Mouse (Mus musculus): ENCODE measurements around the gene Btf3l4.

Btf3l4 gene

GRCm38 (mm10) chr4:108825677-108826076 lies 7.7 kb downstream of the Btf3l4 start:
- DNase-seq (ENCODE audit: low spot score in 2 of 2): no peak

- no peak for DNase-seq (ENCODE audit: low spot score in 2 of 2)
Observed at GRCm38 (mm10) chr4:108811550-108811949, 21.9 kb downstream of the Btf3l4 start.

- DNase-seq (ENCODE audit: low spot score in 2 of 2): no peak
Observed at GRCm38 (mm10) chr4:108811142-108811541, 22.3 kb downstream of the Btf3l4 start.

- DNase-seq (ENCODE audit: low spot score in 2 of 2): no peak
Observed at GRCm38 (mm10) chr4:108803535-108803934, 29.9 kb downstream of the Btf3l4 start.

GRCm38 (mm10) chr4:108798083-108798830 lies 35.2 kb downstream of the Btf3l4 start:
- peak; percentile 10 to 48 for DNase-seq (ENCODE audit: low spot score in 2 of 2)

- DNase-seq (ENCODE audit: low spot score in 2 of 2): no peak
Observed at GRCm38 (mm10) chr4:108796701-108797100, 36.7 kb downstream of the Btf3l4 start.

- no peak for DNase-seq (ENCODE audit: low spot score in 2 of 2)
Observed at GRCm38 (mm10) chr4:108793941-108794340, 39.5 kb downstream of the Btf3l4 start.

- DNase-seq (ENCODE audit: low spot score in 2 of 2): no peak
Observed at GRCm38 (mm10) chr4:108790507-108790906, 42.9 kb downstream of the Btf3l4 start.

GRCm38 (mm10) chr4:108789258-108789936 lies 44.0 kb downstream of the Btf3l4 start:
- no peak for DNase-seq (ENCODE audit: low spot score in 2 of 2)

- no peak for DNase-seq (ENCODE audit: low spot score in 2 of 2)
Observed at GRCm38 (mm10) chr4:108782421-108783085, 50.9 kb downstream of the Btf3l4 start.

GRCm38 (mm10) chr4:108781596-108781995 lies 51.8 kb downstream of the Btf3l4 start:
- no peak for DNase-seq (ENCODE audit: low spot score in 2 of 2)

GRCm38 (mm10) chr4:108780864-108781205 lies 52.6 kb downstream of the Btf3l4 start:
- DNase-seq (ENCODE audit: low spot score in 2 of 2): no peak

- DNase-seq (ENCODE audit: low spot score in 2 of 2): peak; percentile 41 to 62
Observed at GRCm38 (mm10) chr4:108780057-108780863, 53.2 kb downstream of the Btf3l4 start, which contains the start of gene Zfyve9. Gene Zfyve9 (minus strand): TSS chr4:108780798.

- DNase-seq (ENCODE audit: low spot score in 2 of 2): no peak
Observed at GRCm38 (mm10) chr4:108779763-108780056, 53.7 kb downstream of the Btf3l4 start.

- no peak for DNase-seq (ENCODE audit: low spot score in 2 of 2)
Observed at GRCm38 (mm10) chr4:108768527-108768926, 64.9 kb downstream of the Btf3l4 start.

Data from spleen, postnatal 14 days (tissue).